Mouse (Mus musculus): ENCODE results near the gene Zkscan5.

- TF ChIP-seq CTCF (IDR thresholded peaks at IDR 0.05; ENCODE audit: low read depth, low read length): no peak
- no peak for TF ChIP-seq POLR2A (IDR thresholded peaks at IDR 0.05; ENCODE audit: borderline replicate concordance, low read depth, low read length)
Measured at GRCm38 (mm10) chr5:145231367-145231871, 27.1 kb downstream of the Zkscan5 start, which contains the start of gene Zfp655.
